Mouse (Mus musculus): Measurements from ENCODE around the gene 2610001J05Rik. TPM values are rescaled to one million over a fixed set of nuclear protein-coding genes. Genes with fewer than 3 reads are reported as not detected.
A peak's percentile ranks its signal among the peaks of the same experiment; 100 is the strongest.

2610001J05Rik gene
- total RNA-seq, 2 experiments from 2014 or later = 48.8 to 49.1 TPM

GRCm38 (mm10) chr6:13836967-13837570 is 34.2 kb downstream of the 2610001J05Rik start:
- peak in 1 of 2 experiments; percentile 20 for DNase-seq (ENCODE audit: low spot score in 2 of 2)

GRCm38 (mm10) chr6:13835720-13836665 is 35.3 kb downstream of the 2610001J05Rik start:
- peak; percentile 34 to 59 for DNase-seq (ENCODE audit: low spot score in 2 of 2)

- DNase-seq (ENCODE audit: low spot score in 2 of 2) = no peak
Measured at GRCm38 (mm10) chr6:13832770-13833169, 38.5 kb downstream of the 2610001J05Rik start.

- DNase-seq (ENCODE audit: low spot score in 2 of 2) = no peak
Measured at GRCm38 (mm10) chr6:13828877-13829276, 42.4 kb downstream of the 2610001J05Rik start.

Other genes starting within 250 kb of the 2610001J05Rik start
- 10 to 100 TPM; 22.0 to 22.8 TPM for gene Bmt2, start 193.6 kb downstream of the 2610001J05Rik start, total RNA-seq (2021)
- gene Gpr85, start 31.6 kb downstream of the 2610001J05Rik start, total RNA-seq (2021) = 10 to 100 TPM; 52.8 to 53.0 TPM